12 mouse cellular contexts compared by ENCODE assay signal in the genomic region with DNA sequence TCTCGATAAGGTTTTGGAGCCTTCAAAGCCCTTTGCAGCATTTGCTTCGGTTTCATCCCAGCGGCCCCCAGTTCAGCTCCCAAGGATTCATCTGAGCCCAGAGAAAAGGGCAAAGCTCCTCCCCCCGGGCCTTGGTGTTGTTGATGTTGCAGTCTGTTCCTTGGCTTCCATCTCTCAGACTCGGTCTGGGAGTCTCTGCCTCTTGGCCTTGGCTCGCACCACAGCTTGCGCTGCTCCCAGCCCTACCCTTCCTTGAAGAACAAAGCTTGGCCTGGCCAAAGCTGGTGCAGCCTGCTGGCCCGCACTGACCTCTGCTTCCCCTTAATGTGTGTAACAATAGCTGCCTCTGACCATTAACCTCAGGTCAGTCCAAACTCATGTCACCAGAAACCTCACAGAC. TPM values are rescaled to one million over a fixed set of nuclear protein-coding genes. Genes with fewer than 3 reads are reported as not detected.
DNase-seq lines count a peak whose midpoint lies in the region; ATAC-seq and TF ChIP-seq lines count a peak whose summit lies in the region.
"Had no signal": no experiment of that assay in that cellular context is flagged by ENCODE, and none has a peak within 500 bp of the region (broad histone marks: within the 10 kb centered on the region; RNA-seq: fewer than 3 reads in every experiment).

No protein-coding gene starts in this region.

- no peaks in the 10 kb centered on the region for H3K27me3 ChIP-seq in heart, adult 2 months (ENCODE audit: control insufficient read depth, insufficient read depth, low read length)
- no peaks in the 10 kb centered on the region for H3K27me3 ChIP-seq in heart, embryonic 12.5 days (replicated peaks)
- H3K27me3 ChIP-seq in lung, embryonic 16.5 days (ENCODE audit: control insufficient read depth, insufficient read depth, low read depth, low read length), result no peaks in the 10 kb centered on the region
- H3K27me3 ChIP-seq: limb, embryonic 15.5 days had no signal

- H3K27ac ChIP-seq in heart, adult 2 months, result peak overlapping the region; percentile 83
- H3K27ac ChIP-seq in heart, embryonic 12.5 days (ENCODE audit: poor library complexity, severe bottlenecking), result no peak overlapping the region
- no peak overlapping the region for H3K27ac ChIP-seq in lung, embryonic 16.5 days (ENCODE audit: low read length)
- H3K27ac ChIP-seq: limb, embryonic 15.5 days; stomach, postnatal 0 days had no signal

- WGBS in heart, adult 2 months, result 43% methylated on average over 8 of the region's 8 CpGs
- WGBS in heart, embryonic 12.5 days, result 74% methylated on average over 8 of the region's 8 CpGs
- 58% methylated on average over 6 of the region's 8 CpGs for WGBS in lung, embryonic 16.5 days

- H3K4me1 ChIP-seq in heart, adult 2 months (ENCODE audit: control insufficient read depth, insufficient read depth, low read length), result peaks cover 23% of the 10 kb centered on the region
- H3K4me1 ChIP-seq in heart, embryonic 12.5 days (replicated peaks), result no peaks in the 10 kb centered on the region
- H3K4me1 ChIP-seq in lung, embryonic 16.5 days (replicated peaks; ENCODE audit: control insufficient read depth, insufficient read depth, low read length), result peaks cover 5% of the 10 kb centered on the region; the same call in 1 of the 2 replicates
- H3K4me1 ChIP-seq: limb, embryonic 15.5 days had no signal

- H3K36me3 ChIP-seq in heart, adult 2 months (ENCODE audit: control insufficient read depth, insufficient read depth, low read length), result peaks cover 2% of the 10 kb centered on the region; the same call in 1 of the 2 replicates
- H3K36me3 ChIP-seq in heart, embryonic 12.5 days, result no peaks in the 10 kb centered on the region
- no peaks in the 10 kb centered on the region for H3K36me3 ChIP-seq in lung, embryonic 16.5 days (ENCODE audit: control insufficient read depth, insufficient read depth, low read length)
- H3K36me3 ChIP-seq: limb, embryonic 15.5 days had no signal

- peak; percentile 72 to 86 for DNase-seq in heart, adult 2 months
- DNase-seq in adipocyte (ENCODE audit: low spot score), result peak; percentile 73
- DNase-seq in gastrocnemius, postnatal 25 days, result peak; percentile 79
- DNase-seq in right cerebral cortex, postnatal 4 days, result no peak
- no peak for DNase-seq in cerebellum, adult 9-11 months
- DNase-seq in cerebellum, postnatal 36 days, result no peak
- DNase-seq: cerebellum, adult 2 months had no signal

- H3K9ac ChIP-seq in heart, adult 2 months (ENCODE audit: low read depth, low read length), result no peak overlapping the region
- no peak overlapping the region for H3K9ac ChIP-seq in heart, embryonic 12.5 days
- H3K9ac ChIP-seq in lung, embryonic 16.5 days (ENCODE audit: low read length), result no peak overlapping the region
- H3K9ac ChIP-seq: limb, embryonic 15.5 days had no signal

- no peak for ATAC-seq in heart, embryonic 12.5 days (ENCODE audit: insufficient number of reproducible peaks, low FRiP score)
- ATAC-seq in lung, embryonic 16.5 days (ENCODE audit: low read depth), result peak; percentile 53

- peak; percentile 49; the same call in 1 of the 2 replicates for TF ChIP-seq POLR2A in heart, adult 2 months (IDR thresholded peaks at IDR 0.05; ENCODE audit: insufficient read depth, low read depth, low read length)

- H3K4me3 ChIP-seq in heart, adult 2 months, result no peak overlapping the region
- no peak overlapping the region for H3K4me3 ChIP-seq in heart, embryonic 12.5 days
- no peak overlapping the region for H3K4me3 ChIP-seq in lung, embryonic 16.5 days (ENCODE audit: low read length)
- H3K4me3 ChIP-seq: limb, embryonic 15.5 days had no signal

- peaks cover 6% of the 10 kb centered on the region for H3K9me3 ChIP-seq in heart, embryonic 12.5 days (replicated peaks)
- no peaks in the 10 kb centered on the region; the same call in 1 of the 2 replicates for H3K9me3 ChIP-seq in lung, embryonic 16.5 days (ENCODE audit: control insufficient read depth, low read length)
- H3K9me3 ChIP-seq: limb, embryonic 15.5 days had no signal

- TF ChIP-seq EP300 in heart, adult 2 months (IDR thresholded peaks at IDR 0.05; ENCODE audit: insufficient read depth, low read depth, low read length), result peak; percentile 92

- intact Hi-C loops in heart, adult 2 months (cut with DNase I), result loop anchor here (1.0 kb wide), 1 partner anchor 8 kb away; no protein-coding TSS in a partner anchor

- no peaks in the 10 kb centered on the region for H3K79me2 ChIP-seq in heart, adult 2 months (replicated peaks; ENCODE audit: control insufficient read depth, insufficient read depth, low read length)

- TF ChIP-seq CTCF in heart, adult 2 months (IDR thresholded peaks at IDR 0.05), result peak; percentile 19; the same call in 1 of the 2 replicates

- no peak overlapping the region for H3K4me2 ChIP-seq in heart, embryonic 12.5 days
- H3K4me2 ChIP-seq in lung, embryonic 16.5 days (ENCODE audit: low read depth, low read length), result no peak overlapping the region
- H3K4me2 ChIP-seq: limb, embryonic 15.5 days had no signal

RNA-seq across cellular contexts. Expression of a gene that starts 15.2 kb away (rescaled TPM):
- under 1 TPM in 1 of 2 experiments, not detected in 1; 0.47 TPM for total RNA-seq in heart, adult 2 months (2021)
- polyA plus RNA-seq in heart, adult 2 months (2012; rRNA removed), result 1.4 and 1.8 TPM in 2 replicates
- polyA plus RNA-seq in heart, embryonic 12.5 days (2016; fragmentation: Nextera tagmentation; extraction: Ambion mirVana), result 0.22 TPM in 1 of 2 replicates, not detected in the other
- not detected for total RNA-seq in gastrocnemius, postnatal 25 days (2021)
- 0.24 and 0.39 TPM in 2 replicates for polyA plus RNA-seq in lung, embryonic 16.5 days (2015; fragmentation: Nextera tagmentation; extraction: Ambion mirVana)
- polyA plus RNA-seq: hindbrain, embryonic 11.5 days had no signal

RNA-seq across cellular contexts. Expression of a gene that starts 18.4 kb away (rescaled TPM):
- 10 to 100 TPM; 15.2 to 19.7 TPM for total RNA-seq in heart, adult 2 months (2021)
- polyA plus RNA-seq in heart, adult 2 months (2012; rRNA removed), result 20.5 and 28.6 TPM in 2 replicates
- polyA plus RNA-seq in heart, embryonic 12.5 days (2016; fragmentation: Nextera tagmentation; extraction: Ambion mirVana), result 9.8 and 11.3 TPM in 2 replicates
- 1 to 10 TPM; 5.1 to 9.1 TPM for total RNA-seq in gastrocnemius, postnatal 25 days (2021)
- polyA plus RNA-seq in lung, embryonic 16.5 days (2015; fragmentation: Nextera tagmentation; extraction: Ambion mirVana), result 29.7 and 33.9 TPM in 2 replicates

Comparison
In these comparisons a context has a peak if more than half of its experiments do, and no peak if none do; other contexts are left out.
1. DNase-seq: peak in heart, adult 2 months (2 of 2), adipocyte (single experiment) and gastrocnemius, postnatal 25 days (single experiment); none in right cerebral cortex, postnatal 4 days (single experiment), cerebellum, adult 9-11 months (single experiment) and cerebellum, postnatal 36 days (0 of 2).